Mouse (Mus musculus): ENCODE data around the gene Ndufb10.

The Ndufb10 gene

GRCm38 (mm10) chr17:24706982-24707800 lies 17.1 kb downstream of the Ndufb10 start, which contains the start of gene Tbl3:
Gene Tbl3 (minus strand): TSS chr17:24707660.
- DNase-seq (ENCODE audit: low read depth, low spot score): peak; percentile 93

GRCm38 (mm10) chr17:24705821-24706220 lies 18.5 kb downstream of the Ndufb10 start:
- no peak for DNase-seq (ENCODE audit: low read depth, low spot score)

GRCm38 (mm10) chr17:24701251-24701650 lies 23.0 kb downstream of the Ndufb10 start:
- no peak for DNase-seq (ENCODE audit: low read depth, low spot score)

- no peak for DNase-seq (ENCODE audit: low read depth, low spot score)
These were observed 24.8 kb downstream of the Ndufb10 start for GRCm38 (mm10) chr17:24699473-24699872.

- DNase-seq (ENCODE audit: low read depth, low spot score): no peak
These were observed 25.6 kb downstream of the Ndufb10 start for GRCm38 (mm10) chr17:24698715-24699114.

GRCm38 (mm10) chr17:24697985-24698384 lies 26.3 kb downstream of the Ndufb10 start:
- peak; percentile 61 for DNase-seq (ENCODE audit: low read depth, low spot score)

GRCm38 (mm10) chr17:24696011-24696697 lies 28.1 kb downstream of the Ndufb10 start, which contains the start of the genes Gfer and Noxo1:
Gene Gfer (minus strand): TSS chr17:24696156.
Gene Noxo1 (plus strand): TSS chr17:24696234.
- peak; percentile 92 for DNase-seq (ENCODE audit: low read depth, low spot score)

- no peak for DNase-seq (ENCODE audit: low read depth, low spot score)
These were observed 28.8 kb downstream of the Ndufb10 start for GRCm38 (mm10) chr17:24695326-24696010.

GRCm38 (mm10) chr17:24692385-24692784 lies 31.9 kb downstream of the Ndufb10 start:
- DNase-seq (ENCODE audit: low read depth, low spot score): no peak

- DNase-seq (ENCODE audit: low read depth, low spot score): no peak
These were observed 34.8 kb downstream of the Ndufb10 start, which contains the start of gene Syngr3 for GRCm38 (mm10) chr17:24689251-24690081. Gene Syngr3 (minus strand): TSS chr17:24689955.

GRCm38 (mm10) chr17:24687599-24687998 lies 36.7 kb downstream of the Ndufb10 start:
- DNase-seq (ENCODE audit: low read depth, low spot score): no peak

- DNase-seq (ENCODE audit: low read depth, low spot score): peak; percentile 60
These were observed 37.1 kb downstream of the Ndufb10 start for GRCm38 (mm10) chr17:24687146-24687595.

GRCm38 (mm10) chr17:24686514-24686913 lies 37.8 kb downstream of the Ndufb10 start:
- peak; percentile 80 for DNase-seq (ENCODE audit: low read depth, low spot score)

- peak; percentile 82 for DNase-seq (ENCODE audit: low read depth, low spot score)
These were observed 46.7 kb downstream of the Ndufb10 start for GRCm38 (mm10) chr17:24677500-24678080.

- no peak for DNase-seq (ENCODE audit: low read depth, low spot score)
These were observed 47.4 kb downstream of the Ndufb10 start for GRCm38 (mm10) chr17:24676877-24677276.

GRCm38 (mm10) chr17:24676187-24676586 lies 48.1 kb downstream of the Ndufb10 start:
- DNase-seq (ENCODE audit: low read depth, low spot score): peak; percentile 87

GRCm38 (mm10) chr17:24674277-24674676 lies 50.0 kb downstream of the Ndufb10 start:
- no peak for DNase-seq (ENCODE audit: low read depth, low spot score)

GRCm38 (mm10) chr17:24672141-24672540 lies 52.1 kb downstream of the Ndufb10 start:
- DNase-seq (ENCODE audit: low read depth, low spot score): peak; percentile 66
